Mouse (Mus musculus): Measurements from ENCODE around the gene 4930447C04Rik.
A peak's percentile ranks its signal among the peaks of the same experiment; 100 is the strongest.

Gene 4930447C04Rik

DNA sequence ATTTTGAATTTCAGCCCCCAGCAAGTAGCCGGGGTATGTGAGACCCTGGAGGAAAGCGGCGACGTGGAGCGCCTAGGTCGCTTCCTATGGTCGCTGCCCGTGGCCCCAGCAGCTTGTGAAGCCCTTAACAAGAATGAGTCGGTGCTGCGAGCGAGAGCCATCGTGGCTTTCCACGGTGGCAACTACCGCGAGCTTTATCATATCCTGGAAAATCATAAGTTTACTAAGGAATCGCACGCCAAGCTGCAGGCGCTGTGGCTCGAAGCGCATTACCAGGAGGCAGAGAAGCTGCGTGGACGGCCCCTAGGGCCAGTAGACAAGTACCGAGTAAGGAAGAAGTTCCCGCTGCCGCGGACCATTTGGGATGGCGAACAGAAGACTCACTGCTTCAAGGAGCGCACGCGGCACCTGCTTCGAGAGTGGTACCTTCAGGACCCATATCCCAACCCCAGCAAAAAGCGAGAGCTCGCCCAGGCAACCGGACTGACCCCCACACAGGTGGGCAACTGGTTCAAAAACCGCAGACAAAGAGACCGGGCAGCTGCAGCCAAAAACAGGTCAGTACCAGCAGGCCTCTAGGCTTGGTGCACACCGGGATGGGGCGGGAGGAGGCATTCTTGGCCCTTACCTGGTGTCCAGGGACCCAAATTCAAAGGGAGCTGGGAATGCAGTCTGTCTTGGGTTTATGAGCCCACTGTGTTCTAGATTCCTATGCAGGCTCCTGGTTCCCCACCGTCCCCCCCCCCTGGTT lies at the start of gene 4930447C04Rik:
Gene 4930447C04Rik (minus strand): TSS at position 704 of the 751 bp plus-strand sequence.
- no peak for DNase-seq

DNA sequence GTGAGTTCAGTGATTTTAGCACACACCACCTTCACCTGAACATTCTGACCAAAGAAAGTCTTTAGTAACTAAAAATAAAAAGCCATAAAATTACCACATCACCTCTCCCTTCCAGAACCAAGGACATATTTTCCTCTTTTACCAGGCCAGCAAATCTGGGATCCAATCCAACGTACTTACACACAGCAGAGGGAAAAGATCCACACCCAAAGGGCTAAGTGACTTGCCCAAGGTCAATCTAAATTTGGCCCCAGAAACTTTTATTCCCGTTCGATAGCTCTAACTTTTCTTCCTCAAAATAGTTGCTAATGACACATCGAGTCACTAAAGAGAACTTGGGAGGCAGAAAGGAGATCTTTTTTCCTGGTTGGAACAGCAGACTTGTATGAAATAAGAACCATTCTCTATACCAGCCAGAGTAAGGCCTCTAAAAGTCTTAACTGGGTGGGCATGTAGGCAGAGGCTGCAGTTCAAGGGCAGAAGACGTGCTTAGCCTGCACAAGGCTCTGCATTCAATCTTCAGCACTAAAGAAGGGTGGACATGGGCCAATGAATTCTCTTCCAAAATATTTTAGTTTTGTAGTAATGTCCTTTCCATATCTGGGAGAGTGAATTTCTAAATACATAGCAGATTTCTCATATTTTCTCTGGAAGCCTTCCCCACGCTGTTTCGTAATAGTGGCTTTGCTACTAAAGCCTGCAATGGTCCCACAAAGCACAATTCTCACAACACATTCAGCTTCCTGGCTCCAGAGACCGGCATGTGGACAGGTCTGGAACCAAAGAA lies 42.7 kb upstream of the 4930447C04Rik start:
- peak; percentile 59 for DNase-seq

DNA sequence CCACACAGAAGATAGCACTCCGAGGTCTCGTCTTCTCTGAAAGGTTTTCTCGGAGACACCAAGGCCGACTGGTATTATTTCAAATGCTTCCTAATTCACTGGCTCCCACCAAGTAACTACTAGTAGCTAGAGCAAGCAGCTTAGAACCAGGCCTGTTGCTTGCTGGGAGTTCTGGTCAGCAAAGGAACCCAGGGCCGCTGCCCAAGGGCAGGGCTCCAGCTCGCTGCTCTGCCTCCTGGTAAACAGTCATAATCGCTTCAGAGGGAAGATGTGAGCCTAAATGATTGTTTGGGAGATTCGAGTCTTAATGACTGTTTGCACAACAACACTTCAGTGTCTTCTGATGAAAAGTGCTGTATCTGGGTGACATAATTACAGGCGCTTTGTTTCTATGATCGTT lies 42.0 kb upstream of the 4930447C04Rik start:
- peak; percentile 14 for DNase-seq

DNA sequence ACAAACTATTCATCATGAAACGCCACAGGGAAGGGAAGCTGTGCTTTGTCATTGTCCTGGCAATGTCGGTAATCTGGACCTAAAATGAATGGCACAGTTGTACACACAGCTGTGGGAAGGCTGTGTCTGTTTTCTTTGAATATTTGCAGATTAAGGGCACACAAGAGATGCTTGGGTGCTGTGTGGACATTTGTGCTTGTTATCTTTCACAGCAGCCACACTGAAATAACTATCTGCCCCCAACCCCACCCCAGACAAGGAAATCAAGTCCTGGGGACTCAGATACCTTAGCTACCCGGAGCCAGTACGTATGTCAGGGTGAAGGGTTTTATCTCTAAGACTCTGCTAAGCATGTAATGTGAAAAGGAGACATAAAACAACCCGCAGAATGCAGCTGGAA lies 38.7 kb upstream of the 4930447C04Rik start:
- DNase-seq = no peak

DNA sequence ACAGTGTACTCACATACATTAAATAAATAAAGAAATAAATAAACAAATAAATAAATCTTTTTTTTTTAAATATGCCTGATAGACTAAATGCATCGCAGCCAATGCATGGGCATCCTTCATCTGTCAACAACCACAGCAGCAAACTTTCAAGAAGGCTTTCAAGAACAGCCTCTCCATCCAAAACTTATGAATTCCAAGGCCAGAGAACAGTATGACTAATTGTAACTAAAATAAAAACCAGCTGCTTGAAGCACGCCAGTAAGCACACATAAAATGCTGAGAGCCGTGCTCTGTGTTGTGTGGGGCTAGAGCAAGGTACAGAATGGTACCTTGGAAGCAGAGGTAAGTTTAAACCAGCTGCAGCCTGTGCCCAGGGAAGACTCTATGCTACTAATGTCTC lies 37.3 kb upstream of the 4930447C04Rik start:
- DNase-seq = no peak

DNA sequence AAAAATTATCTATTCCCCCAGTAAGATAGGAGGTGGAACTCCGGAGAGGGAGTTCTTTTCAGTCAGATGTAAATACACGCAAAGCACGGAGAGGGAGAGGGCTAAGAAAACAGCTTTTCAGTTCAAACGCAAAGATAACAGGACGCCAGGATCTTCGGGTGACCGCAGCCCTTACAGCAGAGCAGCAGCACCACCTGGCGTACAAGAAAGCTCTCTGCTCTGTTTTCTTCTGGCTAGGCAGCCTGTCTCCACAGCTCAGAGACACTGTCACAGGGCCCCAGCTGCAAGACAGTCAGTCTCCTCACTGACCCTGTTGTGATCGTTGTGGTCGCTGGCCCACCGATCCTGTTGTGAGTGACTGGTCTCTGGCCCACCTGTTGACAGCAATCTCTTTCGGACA lies 36.1 kb upstream of the 4930447C04Rik start:
- peak; percentile 74 for DNase-seq

DNA sequence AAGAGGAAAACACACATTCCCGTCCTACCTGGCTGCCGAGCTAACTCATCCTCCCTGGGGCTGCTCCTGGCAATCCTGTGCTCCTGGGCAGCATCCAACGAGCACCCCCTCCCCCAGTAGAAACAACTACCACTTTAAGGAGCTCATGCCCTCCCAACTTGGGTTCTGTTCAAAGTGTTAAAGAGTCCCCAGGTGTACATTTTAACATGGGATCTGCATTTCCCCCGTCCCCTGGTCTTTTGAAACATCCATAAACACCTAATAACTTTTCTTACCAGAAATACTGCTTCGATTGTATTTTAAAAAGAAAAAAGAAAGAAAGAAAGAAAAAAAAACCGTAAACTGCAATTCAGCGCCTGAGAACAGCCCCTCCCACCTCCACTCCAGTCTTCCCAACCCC lies 35.6 kb upstream of the 4930447C04Rik start:
- DNase-seq = no peak

DNA sequence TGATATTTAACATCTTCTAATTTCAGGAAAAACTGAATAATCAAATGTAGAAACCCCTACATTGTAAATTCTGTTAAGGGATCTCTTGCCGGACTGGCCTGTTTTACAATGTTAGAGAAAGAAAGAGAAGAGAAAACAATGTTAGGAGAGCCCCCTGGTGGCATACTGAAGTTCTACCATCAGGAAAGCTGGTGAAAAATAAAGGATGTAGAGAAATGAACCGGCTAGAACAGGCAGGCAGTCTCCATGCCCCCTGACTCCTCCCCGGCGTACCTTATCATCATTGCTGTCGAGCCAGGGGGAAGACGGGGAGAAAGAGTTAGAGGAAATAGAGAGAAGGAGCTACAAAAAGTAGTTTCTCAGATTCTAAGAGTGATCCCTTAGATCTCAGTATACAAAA lies 32.6 kb upstream of the 4930447C04Rik start:
- peak; percentile 59 for DNase-seq

DNA sequence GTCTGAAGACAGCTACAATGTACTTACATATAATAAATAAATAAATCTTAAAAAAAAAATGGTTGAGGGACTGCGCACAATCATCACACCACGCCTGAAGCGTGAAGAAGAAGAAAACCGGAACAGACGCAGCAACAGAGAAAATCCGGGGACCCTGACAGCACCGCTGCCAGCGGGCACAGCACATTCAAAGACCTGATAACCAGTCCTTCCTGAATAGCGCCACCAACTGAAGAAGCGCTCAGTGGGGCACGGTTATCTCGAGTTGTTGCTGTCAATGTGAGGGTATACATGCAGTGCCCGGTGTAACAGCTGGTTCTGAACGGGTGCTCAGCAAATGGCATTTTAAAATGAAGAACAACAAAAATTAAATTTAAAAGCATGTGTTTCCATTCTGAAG lies 30.0 kb upstream of the 4930447C04Rik start:
- no peak for DNase-seq

DNA sequence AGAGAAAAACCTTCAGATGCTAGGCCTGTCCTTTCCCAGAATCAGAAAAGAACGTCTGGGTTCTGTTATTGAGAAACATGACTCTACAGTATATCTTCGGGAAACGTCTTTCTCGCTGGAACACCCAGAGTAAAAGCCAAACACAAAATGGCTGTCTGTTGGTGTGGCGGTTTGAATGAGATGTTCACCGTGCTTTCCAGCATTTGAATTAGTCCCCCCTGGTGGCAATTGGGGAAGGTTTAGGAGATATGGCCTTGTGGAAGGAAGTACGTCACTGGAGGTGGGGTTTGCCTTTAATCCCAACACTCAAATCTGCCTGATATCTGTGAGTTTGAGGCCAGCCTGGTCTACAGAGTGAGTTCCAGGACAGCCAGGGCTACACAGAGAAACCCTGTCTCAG lies 27.0 kb upstream of the 4930447C04Rik start:
- no peak for DNase-seq

DNA sequence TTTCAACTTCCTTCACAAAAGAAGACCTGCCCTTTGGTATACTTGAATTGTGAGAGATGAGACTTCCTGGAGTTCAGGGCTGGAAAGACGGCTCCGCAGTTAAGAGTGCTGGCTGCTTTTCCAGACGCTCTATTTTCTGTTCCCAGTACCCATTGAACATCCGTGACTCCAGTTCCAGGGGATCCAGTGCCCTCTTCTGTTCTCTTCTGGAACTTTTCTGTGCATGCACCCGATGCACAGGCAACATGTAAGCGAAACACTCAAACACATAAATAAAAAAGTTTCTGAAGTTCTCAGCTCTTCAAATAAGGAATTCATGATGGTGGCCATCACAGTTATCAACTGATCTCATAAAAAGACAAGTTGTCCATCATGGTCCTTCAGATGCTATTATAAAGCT lies 22.2 kb upstream of the 4930447C04Rik start:
- DNase-seq = no peak

DNA sequence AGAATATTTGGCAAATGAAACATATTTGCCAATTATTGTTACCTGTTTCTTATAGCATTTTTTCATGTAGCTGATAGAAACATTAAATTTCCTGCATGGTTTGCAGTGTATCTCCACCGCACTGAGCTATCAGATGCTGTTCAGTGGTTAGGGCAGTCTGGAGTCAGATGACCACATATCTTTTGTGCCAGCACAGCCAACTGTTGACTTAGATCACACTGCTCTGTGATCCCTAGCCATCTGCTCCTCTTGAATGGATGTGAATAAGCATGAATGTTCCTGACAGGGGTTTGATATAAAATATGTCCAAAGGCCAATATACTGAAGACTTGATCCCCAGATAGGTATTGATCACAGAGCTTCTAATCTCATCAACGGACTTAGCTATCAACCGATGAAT lies 17.9 kb upstream of the 4930447C04Rik start:
- no peak for DNase-seq

DNA sequence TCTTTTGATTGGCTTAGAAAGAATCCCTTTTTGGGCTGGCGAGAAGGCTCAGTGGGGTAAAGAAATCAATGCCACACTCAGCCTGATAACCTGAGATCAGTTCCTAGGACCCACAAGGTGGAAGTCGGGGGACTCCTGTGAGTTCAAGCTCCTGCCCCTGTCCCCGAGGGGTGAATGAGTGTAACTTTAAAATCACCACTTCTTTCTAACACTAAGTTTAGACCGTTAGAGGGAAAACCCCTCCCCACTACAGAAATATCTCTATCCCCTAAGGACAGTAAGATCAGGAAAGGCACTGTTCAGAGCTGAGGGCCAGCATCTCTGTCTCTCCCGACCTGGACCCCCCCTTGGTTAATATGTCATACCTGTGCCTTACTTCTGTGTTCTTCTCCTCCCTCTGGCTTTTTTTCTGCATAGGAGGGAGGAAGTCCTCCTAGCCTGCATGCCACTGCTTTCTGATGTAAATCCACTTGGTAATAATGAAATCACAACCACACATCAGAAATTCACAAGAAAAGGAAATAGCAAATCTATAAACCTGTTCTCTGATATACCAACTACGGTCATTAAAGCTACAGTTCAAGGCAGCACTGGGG lies 17.4 kb upstream of the 4930447C04Rik start:
- no peak for DNase-seq

DNA sequence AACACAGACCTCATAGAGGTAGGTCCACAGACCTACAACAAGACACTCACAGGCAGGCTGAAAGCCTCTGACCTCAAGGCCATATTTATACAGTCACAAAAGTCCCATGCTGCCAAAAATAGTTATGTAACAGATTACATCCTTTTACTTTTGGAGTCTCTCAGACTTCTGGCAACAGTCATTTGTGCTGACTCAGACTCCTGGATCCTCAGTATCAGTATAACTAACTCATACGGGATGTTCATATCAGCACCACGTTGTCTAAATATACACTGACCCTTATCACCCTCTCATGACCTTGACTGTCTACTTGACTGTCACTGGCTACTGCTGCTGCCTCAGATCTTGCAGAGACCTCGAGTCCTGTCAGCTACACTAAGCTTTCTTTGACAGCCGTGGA lies 14.3 kb upstream of the 4930447C04Rik start:
- DNase-seq = no peak

DNA sequence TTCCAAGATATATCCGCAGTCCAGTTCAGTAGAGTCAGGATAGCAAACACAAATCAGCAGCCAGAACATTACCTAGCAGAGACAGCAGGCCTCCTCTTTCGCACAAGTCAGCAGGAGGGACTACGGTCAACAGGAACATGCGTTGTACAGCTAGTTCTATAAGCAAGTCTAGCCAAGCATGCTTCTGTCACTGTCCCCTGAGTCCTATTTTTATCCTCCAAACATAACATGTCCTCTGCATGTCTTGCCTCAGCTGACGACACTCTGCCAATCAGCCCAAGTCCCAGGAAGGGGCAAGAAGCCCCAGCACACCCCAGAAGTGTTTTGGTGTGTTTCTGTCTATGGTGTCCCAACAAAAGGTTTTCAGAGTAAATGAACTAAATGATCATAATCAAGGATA lies 13.3 kb upstream of the 4930447C04Rik start:
- no peak for DNase-seq

DNA sequence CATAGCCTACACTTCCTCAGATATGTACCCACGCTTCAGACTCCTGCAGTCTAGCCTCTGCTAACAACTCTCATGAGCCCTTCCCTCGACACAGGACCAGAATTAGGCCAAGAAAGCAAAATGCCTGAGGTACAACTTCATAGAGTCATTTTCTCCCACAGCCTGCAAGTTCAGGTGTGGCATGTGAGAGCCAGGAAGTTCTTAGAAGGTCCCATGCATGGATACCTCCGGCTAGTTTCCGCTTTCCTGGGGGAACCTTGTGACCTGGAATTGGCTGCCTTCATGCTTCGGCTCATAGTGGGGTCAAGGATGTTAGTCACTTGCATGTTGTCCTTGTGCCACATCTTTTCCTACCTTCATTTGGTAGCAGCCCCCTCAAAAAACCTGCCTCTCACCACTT lies 12.5 kb upstream of the 4930447C04Rik start:
- DNase-seq = no peak

DNA sequence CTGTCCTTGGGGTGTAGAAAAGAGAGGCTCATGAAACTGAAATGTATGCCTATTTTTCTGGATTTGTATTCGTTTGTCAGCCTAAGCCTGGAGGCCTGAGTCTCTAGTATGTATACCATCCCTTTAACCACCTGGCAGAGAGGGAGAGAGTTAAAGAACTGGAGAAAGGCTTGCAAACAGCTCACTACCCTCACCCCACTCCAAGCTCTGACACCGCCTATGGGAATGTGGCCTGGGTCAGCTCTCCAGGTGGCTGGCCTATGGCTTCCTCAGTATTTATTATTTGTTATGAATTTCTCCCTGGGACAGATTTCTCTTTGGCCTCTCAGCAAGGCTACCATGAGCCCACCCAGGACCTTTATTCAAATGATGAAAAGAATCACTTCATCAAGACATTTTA lies 6.8 kb upstream of the 4930447C04Rik start:
- no peak for DNase-seq

DNA sequence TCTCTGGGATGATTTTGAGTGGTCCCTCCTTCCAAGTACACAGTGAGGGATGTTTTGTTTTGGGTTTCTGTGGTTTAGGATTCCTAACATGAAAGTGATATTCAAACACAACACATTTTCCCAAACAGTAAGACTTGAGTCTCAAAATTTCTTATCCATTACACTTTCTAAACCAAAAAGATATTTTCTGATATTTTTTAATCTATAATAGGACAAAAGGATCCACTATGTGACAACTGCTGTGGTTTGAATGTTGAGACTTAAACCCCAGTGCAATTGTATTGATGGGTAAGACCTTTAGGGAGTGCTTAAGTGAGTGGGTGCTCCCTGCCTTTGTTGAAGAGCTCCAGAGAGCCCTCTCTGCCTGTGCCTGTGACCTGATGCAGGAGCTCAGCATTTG lies 6.2 kb upstream of the 4930447C04Rik start:
- no peak for DNase-seq

DNA sequence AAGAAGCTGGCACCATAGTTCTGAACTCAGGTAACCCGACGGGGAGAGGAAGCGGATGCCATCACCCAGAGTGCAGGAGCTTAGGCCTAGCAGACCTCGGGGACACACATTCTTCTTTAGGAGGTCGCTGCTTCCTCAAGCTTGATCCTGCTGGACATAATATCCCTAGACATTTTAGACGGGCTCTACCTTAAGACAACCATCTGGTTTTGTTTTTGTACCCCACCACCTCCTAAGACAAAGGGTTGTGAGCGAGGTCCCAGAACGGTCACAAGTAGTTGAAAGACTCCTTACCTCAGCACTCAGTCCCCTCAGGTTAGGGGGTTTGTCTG lies 5.5 kb upstream of the 4930447C04Rik start:
- no peak for DNase-seq

DNA sequence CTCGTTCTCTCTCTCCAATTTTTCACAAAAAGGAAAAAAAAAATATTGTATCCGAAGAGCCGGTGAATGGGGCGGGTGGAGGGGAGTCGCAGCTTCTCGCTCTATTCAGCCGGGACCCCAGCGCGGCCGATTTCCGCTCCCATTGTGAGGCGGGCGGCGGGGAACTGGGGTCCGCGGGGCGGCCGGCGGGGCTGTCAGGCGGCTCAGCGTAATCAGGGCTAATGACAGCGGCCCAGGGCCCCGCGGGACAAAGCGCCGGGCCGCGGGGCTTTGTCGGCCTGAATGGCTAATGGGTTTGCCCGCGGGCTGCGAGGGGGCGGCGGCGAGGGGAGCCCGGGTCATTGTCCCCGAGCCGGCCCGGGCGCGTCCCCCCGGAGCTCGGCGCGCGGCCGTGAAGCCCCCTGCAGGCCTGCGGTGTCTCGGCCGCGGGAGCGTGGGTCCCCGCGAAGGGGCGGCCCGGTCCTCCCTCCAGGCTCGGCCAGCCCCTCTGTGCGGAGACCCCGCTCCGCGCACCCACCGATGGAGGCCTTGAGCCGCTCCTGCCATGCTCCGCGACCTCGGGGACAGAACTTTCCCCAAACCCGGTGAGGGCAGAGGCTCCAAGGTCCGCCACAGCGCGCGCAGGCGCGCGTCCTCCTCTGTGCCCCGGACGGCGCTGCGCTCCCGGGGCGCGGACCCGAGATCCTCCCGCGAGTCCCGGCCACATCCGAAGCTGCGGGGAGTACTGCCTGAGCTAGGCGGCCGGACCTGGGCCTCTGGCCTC lies 4.9 kb upstream of the 4930447C04Rik start:
- no peak for DNase-seq

DNA sequence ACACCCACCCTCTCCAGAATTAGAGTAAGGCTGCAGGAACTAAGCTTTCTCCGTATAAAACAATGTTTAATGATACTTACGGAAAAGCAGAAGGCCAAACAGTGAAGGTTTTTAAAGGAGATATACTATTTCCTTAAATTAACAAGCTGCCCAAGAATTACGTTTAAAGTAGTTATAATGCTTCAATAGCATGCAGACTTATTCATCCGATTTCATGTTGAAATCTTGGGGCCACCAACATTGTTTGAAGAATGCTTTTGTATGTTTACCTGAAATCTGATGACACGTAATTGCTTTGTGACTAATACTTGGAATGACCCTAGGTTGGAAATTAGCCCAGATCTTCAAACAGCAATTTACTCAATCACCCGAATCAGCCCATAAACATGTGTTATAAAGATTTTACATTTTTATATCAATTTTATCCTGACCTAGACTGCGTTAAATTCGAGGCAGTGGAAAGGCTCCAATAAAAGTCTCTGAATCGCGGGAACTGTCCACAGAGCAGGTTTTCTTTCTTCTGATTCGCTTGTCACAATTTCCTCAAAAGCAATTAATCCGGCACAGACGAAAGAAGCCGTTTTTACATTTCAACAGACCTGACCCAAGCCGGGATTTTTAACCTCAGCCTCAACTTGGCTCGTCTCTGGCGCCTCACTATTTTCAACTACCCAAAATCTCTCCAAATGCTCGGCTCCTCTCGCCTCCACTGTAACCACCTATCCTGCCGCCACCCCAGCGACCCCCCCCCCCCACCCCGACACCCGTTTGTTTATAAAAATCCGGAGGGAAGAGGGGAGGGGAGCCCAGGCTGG lies 4.0 kb upstream of the 4930447C04Rik start:
- no peak for DNase-seq

DNA sequence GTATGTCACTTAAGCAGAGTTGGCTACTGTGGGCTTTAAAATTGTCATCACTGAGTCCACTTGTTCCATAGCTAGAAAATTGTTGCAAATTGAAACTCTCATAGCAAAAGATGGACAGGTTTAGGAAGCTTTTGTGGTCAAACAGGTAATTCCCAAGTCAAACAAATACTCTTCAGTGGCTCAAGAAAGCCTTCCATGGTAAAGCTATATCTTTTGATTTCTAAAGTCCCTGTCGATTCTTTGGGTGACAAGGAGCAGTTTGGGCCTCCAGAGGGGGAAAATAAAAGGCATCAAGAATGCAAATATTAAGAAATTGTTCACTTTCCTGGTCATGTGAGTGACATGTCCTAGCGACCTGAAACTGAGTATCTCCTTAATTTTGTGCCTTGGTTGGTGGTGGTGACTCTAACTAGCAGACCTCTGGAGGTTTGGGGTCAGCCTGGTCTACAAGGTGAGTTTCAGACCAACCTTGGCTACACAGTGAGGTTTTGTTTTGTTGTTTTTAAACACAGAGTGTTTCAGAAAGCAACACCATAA lies 3.1 kb upstream of the 4930447C04Rik start:
- no peak for DNase-seq
